Mouse (Mus musculus) stomach, embryonic 15.5 days (tissue): ENCODE measurements around the gene Atad1. TPM values are rescaled to one million over a fixed set of nuclear protein-coding genes. Genes with fewer than 3 reads are reported as not detected.

Experiments used
- ATAC-seq: fragments of 200-750 bp; cut with Nextera tagmentation; 2 replicates; pipeline ENCODE4 v1.8.0; 2017; ENCODE audit warnings: low read depth, moderate number of reproducible peaks, moderate TSS enrichment; ENCODE audit not compliant: insufficient read depth, low FRiP score
- H3K27ac ChIP-seq: fragments of 300-500 bp; sonication (generic); 2 replicates; pipeline ENCODE4 v1.5.1; 2015; ENCODE audit warnings: mild to moderate bottlenecking, inconsistent platforms
- H3K27me3 ChIP-seq: fragments of 300-500 bp; sonication (generic); replicated peaks from 2 replicates; pipeline ENCODE4 v1.6.1; 2015; ENCODE audit warnings: inconsistent platforms
- H3K36me3 ChIP-seq: fragments of 300-500 bp; sonication (generic); 2 replicates; pipeline ENCODE4 v1.6.1; 2015; ENCODE audit warnings: inconsistent platforms
- H3K4me1 ChIP-seq: fragments of 300-500 bp; sonication (generic); 2 replicates; pipeline ENCODE4 v1.6.1; 2015; ENCODE audit warnings: inconsistent platforms
- H3K4me2 ChIP-seq: fragments of 300-500 bp; sonication (generic); 2 replicates; pipeline ENCODE4 v1.6.1; 2015; ENCODE audit warnings: mild to moderate bottlenecking, inconsistent platforms
- H3K4me3 ChIP-seq: fragments of 300-500 bp; sonication (generic); replicated peaks from 2 replicates; pipeline ENCODE4 v1.5.1; 2015; ENCODE audit warnings: inconsistent platforms
- H3K9ac ChIP-seq: fragments of 300-500 bp; sonication (generic); 2 replicates; pipeline ENCODE4 v1.6.1; 2015; ENCODE audit warnings: inconsistent platforms
- H3K9me3 ChIP-seq: fragments of 300-500 bp; sonication (generic); 2 replicates; pipeline ENCODE4 v1.6.1; 2016; ENCODE audit warnings: inconsistent platforms
- WGBS: fragments of 180-500 bp; shearing (Covaris S2); methylation state at CpG from one replicate; pipeline ENCODE4 v1.1.7; 2015; 5-methylcytosine and 5-hydroxymethylcytosine counted together
- polyA plus RNA-seq: library from polyadenylated mRNA; unstranded; fragments of >200 nt; fragmentation: Nextera tagmentation; extraction: Ambion mirVana; gene quantifications from 2 replicates; pipeline ENCODE4 v1.2.1, GENCODE M21; 2015

The Atad1 gene
- polyA plus RNA-seq, 1 experiment from 2014 or later, result 62.9 TPM

- no peak overlapping the region for H3K4me2 ChIP-seq
- H3K4me1 ChIP-seq, result no peaks in the 10 kb centered on the region
- H3K27me3 ChIP-seq, result no peaks in the 10 kb centered on the region
- H3K9ac ChIP-seq, result no peak overlapping the region
- ATAC-seq, result no peak
- WGBS, result 46% methylated on average over 13 of the region's 13 CpGs
- no peak overlapping the region for H3K27ac ChIP-seq
- no peaks in the 10 kb centered on the region for H3K9me3 ChIP-seq
- H3K4me3 ChIP-seq, result no peak overlapping the region
- no peaks in the 10 kb centered on the region for H3K36me3 ChIP-seq
Observed at GRCm38 (mm10) chr19:32638276-32638903, 101.2 kb downstream of the Atad1 start.

GRCm38 (mm10) chr19:32637357-32638275 lies 102.0 kb downstream of the Atad1 start:
- Histone ChIP-seq H3K27ac (no peak overlapping the region), H3K9me3 (no peaks in the 10 kb centered on the region), H3K4me1 (no peaks in the 10 kb centered on the region), H3K4me2 (no peak overlapping the region), H3K4me3 (no peak overlapping the region), H3K36me3 (no peaks in the 10 kb centered on the region), H3K9ac (no peak overlapping the region), H3K27me3 (no peaks in the 10 kb centered on the region)
- no peak; the same call in 1 of the 2 replicates for ATAC-seq
- 60% methylated on average over 16 of the region's 16 CpGs for WGBS

GRCm38 (mm10) chr19:32634916-32635315 lies 104.7 kb downstream of the Atad1 start:
- Histone ChIP-seq H3K36me3 (no peaks in the 10 kb centered on the region), H3K9ac (no peak overlapping the region), H3K27ac (no peak overlapping the region), H3K4me3 (no peak overlapping the region), H3K27me3 (no peaks in the 10 kb centered on the region), H3K4me2 (no peak overlapping the region), H3K9me3 (no peaks in the 10 kb centered on the region), H3K4me1 (no peaks in the 10 kb centered on the region)
- no peak for ATAC-seq
- WGBS, result 69% methylated on average over 8 of the region's 8 CpGs

GRCm38 (mm10) chr19:32628572-32629132 lies 110.9 kb downstream of the Atad1 start:
- Histone ChIP-seq H3K4me1 (no peaks in the 10 kb centered on the region), H3K9ac (no peak overlapping the region), H3K4me3 (no peak overlapping the region), H3K27me3 (no peaks in the 10 kb centered on the region), H3K4me2 (no peak overlapping the region), H3K9me3 (no peaks in the 10 kb centered on the region), H3K36me3 (no peaks in the 10 kb centered on the region), H3K27ac (no peak overlapping the region)
- no peak for ATAC-seq
- 80% methylated on average over 7 of the region's 7 CpGs for WGBS

GRCm38 (mm10) chr19:32627631-32628030 lies 112.0 kb downstream of the Atad1 start:
- no peak for ATAC-seq
- Histone ChIP-seq H3K4me2 (no peak overlapping the region), H3K4me3 (no peak overlapping the region), H3K4me1 (no peaks in the 10 kb centered on the region), H3K27me3 (no peaks in the 10 kb centered on the region), H3K9me3 (no peaks in the 10 kb centered on the region), H3K27ac (no peak overlapping the region), H3K36me3 (no peaks in the 10 kb centered on the region), H3K9ac (no peak overlapping the region)
- WGBS, result 75% methylated on average over 4 of the region's 4 CpGs

- Histone ChIP-seq H3K36me3 (no peaks in the 10 kb centered on the region), H3K4me1 (no peaks in the 10 kb centered on the region), H3K9me3 (no peaks in the 10 kb centered on the region), H3K27ac (no peak overlapping the region), H3K4me3 (no peak overlapping the region), H3K4me2 (no peak overlapping the region), H3K9ac (no peak overlapping the region), H3K27me3 (no peaks in the 10 kb centered on the region)
- 52% methylated on average over 13 of the region's 13 CpGs for WGBS
- no peak for ATAC-seq
Observed at GRCm38 (mm10) chr19:32626768-32627331, 112.7 kb downstream of the Atad1 start.

GRCm38 (mm10) chr19:32622142-32622541 lies 117.4 kb downstream of the Atad1 start:
- Histone ChIP-seq H3K4me1 (no peaks in the 10 kb centered on the region), H3K27ac (no peak overlapping the region), H3K9me3 (no peaks in the 10 kb centered on the region), H3K4me3 (no peak overlapping the region), H3K9ac (no peak overlapping the region), H3K27me3 (no peaks in the 10 kb centered on the region), H3K36me3 (no peaks in the 10 kb centered on the region), H3K4me2 (no peak overlapping the region)
- WGBS, result 45% methylated on average over 3 of the region's 3 CpGs
- no peak for ATAC-seq

Other genes with a start within 250 kb of the Atad1 start
- gene Papss2, start 144.0 kb downstream of the Atad1 start, polyA plus RNA-seq, result 9.3 and 10.8 TPM in 2 replicates
- 9.3 and 9.7 TPM in 2 replicates for gene Pten, start 17.7 kb upstream of the Atad1 start, polyA plus RNA-seq